Mouse (Mus musculus) lung, embryonic 15.5 days (tissue): ENCODE measurements around the gene Rgs12. TPM values are rescaled to one million over a fixed set of nuclear protein-coding genes. Genes with fewer than 3 reads are reported as not detected.

ENCODE experiments used
- ATAC-seq: fragments of 200-750 bp; cut with Nextera tagmentation; 2 replicates; pipeline ENCODE4 v1.8.0; 2017; ENCODE audit warnings: moderate number of reproducible peaks, borderline replicate concordance; ENCODE audit not compliant: low FRiP score, low TSS enrichment; ENCODE audit errors: extremely low read depth
- H3K27ac ChIP-seq: fragments of 300-500 bp; sonication (generic); 2 replicates; pipeline ENCODE4 v1.5.1; 2015; ENCODE audit warnings: moderate library complexity, mild to moderate bottlenecking, inconsistent platforms
- H3K27me3 ChIP-seq: fragments of 300-500 bp; sonication (generic); 2 replicates; pipeline ENCODE4 v1.6.1; 2015; ENCODE audit warnings: inconsistent platforms
- H3K36me3 ChIP-seq: fragments of 300-500 bp; sonication (generic); 2 replicates; pipeline ENCODE4 v1.6.1; 2015; ENCODE audit warnings: inconsistent platforms
- H3K4me1 ChIP-seq: fragments of 300-500 bp; sonication (generic); 2 replicates; pipeline ENCODE4 v1.6.1; 2015; ENCODE audit warnings: inconsistent platforms
- H3K4me2 ChIP-seq: fragments of 300-500 bp; sonication (generic); 2 replicates; pipeline ENCODE4 v1.6.1; 2015; ENCODE audit warnings: inconsistent platforms, mild to moderate bottlenecking, moderate library complexity
- H3K4me3 ChIP-seq: fragments of 300-500 bp; sonication (generic); 2 replicates; pipeline ENCODE4 v1.5.1; 2015; ENCODE audit warnings: mild to moderate bottlenecking, inconsistent platforms
- H3K9ac ChIP-seq: fragments of 300-500 bp; sonication (generic); 2 replicates; pipeline ENCODE4 v1.6.1; 2015; ENCODE audit warnings: inconsistent platforms
- H3K9me3 ChIP-seq: fragments of 300-500 bp; sonication (generic); 2 replicates; pipeline ENCODE4 v1.6.1; 2016; ENCODE audit warnings: inconsistent platforms
- WGBS: fragments of 180-500 bp; shearing (Covaris S2); methylation state at CpG from one replicate; pipeline ENCODE4 v1.1.7; 2015; 5-methylcytosine and 5-hydroxymethylcytosine counted together
- polyA plus RNA-seq: library from polyadenylated mRNA; unstranded; fragments of >200 nt; fragmentation: Nextera tagmentation; extraction: Ambion mirVana; gene quantifications from 2 replicates; pipeline ENCODE4 v1.2.1, GENCODE M21; 2015

The Rgs12 gene
- polyA plus RNA-seq, 1 experiment from 2014 or later, result 35.3 TPM

- H3K4me2 ChIP-seq, result no peak overlapping the region
- no peak overlapping the region for H3K4me3 ChIP-seq
- H3K4me1 ChIP-seq, result no peaks in the 10 kb centered on the region
- H3K36me3 ChIP-seq, result peaks cover 3% of the 10 kb centered on the region; the same call in 1 of the 2 replicates
- ATAC-seq, result no peak; the same call in 1 of the 2 replicates
- no peaks in the 10 kb centered on the region for H3K27me3 ChIP-seq
- no peak overlapping the region for H3K9ac ChIP-seq
- H3K9me3 ChIP-seq, result no peaks in the 10 kb centered on the region
- H3K27ac ChIP-seq, result no peak overlapping the region
- 7% methylated on average over 1 of the region's 1 CpGs for WGBS
These were observed 33.4 kb upstream of the Rgs12 start for GRCm38 (mm10) chr5:34915801-34916200.

- whole genome bisulfite sequencing, result 60% methylated on average over 10 of the region's 10 CpGs
These were observed 32.0 kb upstream of the Rgs12 start for GRCm38 (mm10) chr5:34917234-34917655.

GRCm38 (mm10) chr5:34918785-34919184 is 30.5 kb upstream of the Rgs12 start:
- Histone ChIP-seq H3K36me3 (no peaks in the 10 kb centered on the region; the same call in 1 of the 2 replicates), H3K9me3 (no peaks in the 10 kb centered on the region), H3K4me1 (no peaks in the 10 kb centered on the region), H3K27me3 (no peaks in the 10 kb centered on the region), H3K4me3 (no peak overlapping the region), H3K9ac (no peak overlapping the region), H3K27ac (no peak overlapping the region), H3K4me2 (no peak overlapping the region)
- WGBS, result 79% methylated on average over 3 of the region's 3 CpGs
- ATAC-seq, result no peak

More at GRCm38 (mm10) chr5:34917234-34917655, 32.0 kb upstream of the Rgs12 start:
- H3K36me3 ChIP-seq, result no peaks in the 10 kb centered on the region
- H3K9me3 ChIP-seq, result no peaks in the 10 kb centered on the region
- ATAC-seq, result no peak
- H3K9ac ChIP-seq, result no peak overlapping the region
- no peak overlapping the region for H3K27ac ChIP-seq
- no peak overlapping the region for H3K4me3 ChIP-seq
- no peak overlapping the region for H3K4me2 ChIP-seq
- no peaks in the 10 kb centered on the region for H3K4me1 ChIP-seq
- no peaks in the 10 kb centered on the region for H3K27me3 ChIP-seq

- ATAC-seq, result no peak
- no peak overlapping the region for H3K4me2 ChIP-seq
- no peak overlapping the region for H3K4me3 ChIP-seq
- no peaks in the 10 kb centered on the region for H3K27me3 ChIP-seq
- H3K9ac ChIP-seq, result no peak overlapping the region
- H3K4me1 ChIP-seq, result no peaks in the 10 kb centered on the region
- no peaks in the 10 kb centered on the region; the same call in 1 of the 2 replicates for H3K36me3 ChIP-seq
- no peak overlapping the region for H3K27ac ChIP-seq
- no peaks in the 10 kb centered on the region for H3K9me3 ChIP-seq
- 68% methylated on average over 6 of the region's 6 CpGs for WGBS
These were observed 26.7 kb upstream of the Rgs12 start for GRCm38 (mm10) chr5:34922531-34922930.

- Histone ChIP-seq H3K4me1 (no peaks in the 10 kb centered on the region), H3K4me2 (no peak overlapping the region), H3K36me3 (no peaks in the 10 kb centered on the region; the same call in 1 of the 2 replicates), H3K9ac (no peak overlapping the region), H3K4me3 (no peak overlapping the region), H3K27ac (no peak overlapping the region), H3K27me3 (no peaks in the 10 kb centered on the region), H3K9me3 (no peaks in the 10 kb centered on the region)
- 91% methylated on average over 4 of the region's 4 CpGs for WGBS
- ATAC-seq, result no peak
These were observed 25.3 kb upstream of the Rgs12 start for GRCm38 (mm10) chr5:34923920-34924319.

- Histone ChIP-seq H3K36me3 (no peaks in the 10 kb centered on the region; the same call in 1 of the 2 replicates), H3K27me3 (no peaks in the 10 kb centered on the region), H3K9ac (no peak overlapping the region), H3K27ac (no peak overlapping the region), H3K9me3 (no peaks in the 10 kb centered on the region), H3K4me2 (no peak overlapping the region), H3K4me1 (no peaks in the 10 kb centered on the region), H3K4me3 (no peak overlapping the region)
- ATAC-seq, result no peak
- WGBS, result 77% methylated on average over 7 of the region's 7 CpGs
These were observed 24.7 kb upstream of the Rgs12 start for GRCm38 (mm10) chr5:34924519-34924918.

GRCm38 (mm10) chr5:34927648-34928047 is 21.6 kb upstream of the Rgs12 start:
- 90% methylated on average over 4 of the region's 4 CpGs for WGBS
- Histone ChIP-seq H3K9ac (no peak overlapping the region), H3K4me1 (peaks cover 23% of the 10 kb centered on the region), H3K36me3 (no peaks in the 10 kb centered on the region; the same call in 1 of the 2 replicates), H3K4me2 (no peak overlapping the region), H3K9me3 (no peaks in the 10 kb centered on the region), H3K27me3 (no peaks in the 10 kb centered on the region), H3K4me3 (no peak overlapping the region), H3K27ac (no peak overlapping the region)
- ATAC-seq, result no peak

GRCm38 (mm10) chr5:34930151-34930975 is 18.9 kb upstream of the Rgs12 start:
- H3K27ac ChIP-seq, result 0 out of 2 replicates have a peak overlapping the region, but pooled peaks have one; percentile 19

GRCm38 (mm10) chr5:34931091-34931490 is 18.2 kb upstream of the Rgs12 start:
- peaks cover 25% of the 10 kb centered on the region for H3K4me1 ChIP-seq
- H3K36me3 ChIP-seq, result no peaks in the 10 kb centered on the region
- WGBS, result 61% methylated on average over 2 of the region's 2 CpGs
- H3K9ac ChIP-seq, result no peak overlapping the region
- no peaks in the 10 kb centered on the region for H3K27me3 ChIP-seq
- peak overlapping the region; percentile 86; the same call in 1 of the 2 replicates for H3K27ac ChIP-seq
- H3K9me3 ChIP-seq, result no peaks in the 10 kb centered on the region
- no peak for ATAC-seq
- no peak overlapping the region for H3K4me3 ChIP-seq
- no peak overlapping the region for H3K4me2 ChIP-seq

More at GRCm38 (mm10) chr5:34930151-34930975, 18.9 kb upstream of the Rgs12 start:
- H3K4me2 ChIP-seq, result no peak overlapping the region
- no peak overlapping the region for H3K9ac ChIP-seq
- H3K4me1 ChIP-seq, result peaks cover 25% of the 10 kb centered on the region
- no peaks in the 10 kb centered on the region for H3K27me3 ChIP-seq
- no peaks in the 10 kb centered on the region for H3K9me3 ChIP-seq
- 90% methylated on average over 9 of the region's 9 CpGs for WGBS
- no peaks in the 10 kb centered on the region for H3K36me3 ChIP-seq
- no peak for ATAC-seq
- H3K4me3 ChIP-seq, result no peak overlapping the region

GRCm38 (mm10) chr5:34931516-34932457 is 17.5 kb upstream of the Rgs12 start:
- no peak overlapping the region for H3K4me3 ChIP-seq
- ATAC-seq, result peak; percentile 40; the same call in 1 of the 2 replicates
- no peak overlapping the region for H3K9ac ChIP-seq
- H3K27ac ChIP-seq, result peak overlapping the region; percentile 86
- H3K27me3 ChIP-seq, result no peaks in the 10 kb centered on the region
- H3K4me1 ChIP-seq, result peaks cover 25% of the 10 kb centered on the region
- 27% methylated on average over 11 of the region's 11 CpGs for WGBS
- H3K36me3 ChIP-seq, result no peaks in the 10 kb centered on the region
- no peaks in the 10 kb centered on the region for H3K9me3 ChIP-seq
- H3K4me2 ChIP-seq, result peak overlapping the region; percentile 17; the same call in 1 of the 2 replicates

GRCm38 (mm10) chr5:34932458-34932806 is 16.8 kb upstream of the Rgs12 start:
- H3K27me3 ChIP-seq, result no peaks in the 10 kb centered on the region
- 0 out of 2 replicates have a peak overlapping the region, but pooled peaks have one; percentile 17 for H3K4me2 ChIP-seq
- peak overlapping the region; percentile 86 for H3K27ac ChIP-seq
- H3K9me3 ChIP-seq, result no peaks in the 10 kb centered on the region
- H3K9ac ChIP-seq, result no peak overlapping the region
- H3K36me3 ChIP-seq, result no peaks in the 10 kb centered on the region
- ATAC-seq, result no peak
- no peak overlapping the region for H3K4me3 ChIP-seq
- 40% methylated on average over 4 of the region's 4 CpGs for whole genome bisulfite sequencing
- H3K4me1 ChIP-seq, result peaks cover 25% of the 10 kb centered on the region
